Mouse (Mus musculus) limb, embryonic 14.5 days (tissue): ENCODE data around the gene Slc13a2. TPM values are rescaled to one million over a fixed set of nuclear protein-coding genes. Genes with fewer than 3 reads are reported as not detected.

Experiments
- ATAC-seq: fragments of 200-750 bp; cut with Nextera tagmentation; 2 replicates; pipeline ENCODE4 v1.8.0; 2017; ENCODE audit warnings: low read depth, moderate number of reproducible peaks, moderate TSS enrichment; ENCODE audit not compliant: low FRiP score
- DNase-seq: peaks from one replicate; pipeline ENCODE4 v3.0.0-alpha.2; 2015; ENCODE audit warnings: low spot score
- H3K27ac ChIP-seq: fragments of 300-500 bp; sonication (generic); replicated peaks from 2 replicates; pipeline ENCODE4 v1.5.1; 2014; ENCODE audit warnings: low read depth, mild to moderate bottlenecking, low read length, moderate library complexity, mixed read lengths
- H3K27me3 ChIP-seq: fragments of 300-500 bp; sonication (generic); 2 replicates; pipeline ENCODE4 v1.6.1; 2014; ENCODE audit warnings: low read length, mixed read lengths; ENCODE audit not compliant: control insufficient read depth, insufficient read depth
- H3K36me3 ChIP-seq: fragments of 300-500 bp; sonication (generic); 2 replicates; pipeline ENCODE4 v1.6.1; 2014; ENCODE audit warnings: mild to moderate bottlenecking, low read length, moderate library complexity, mixed read lengths; ENCODE audit not compliant: control insufficient read depth, insufficient read depth
- H3K4me1 ChIP-seq: fragments of 300-500 bp; sonication (generic); 2 replicates; pipeline ENCODE4 v1.6.1; 2014; ENCODE audit warnings: antibody characterized with exemption, low read length, mixed read lengths; ENCODE audit not compliant: control insufficient read depth, insufficient read depth
- H3K4me2 ChIP-seq: fragments of 300-500 bp; sonication (generic); replicated peaks from 2 replicates; pipeline ENCODE4 v1.6.1; 2014; ENCODE audit warnings: low read depth, mild to moderate bottlenecking, low read length, moderate library complexity; ENCODE audit not compliant: severe bottlenecking
- H3K4me3 ChIP-seq: fragments of 300-500 bp; sonication (generic); replicated peaks from 2 replicates; pipeline ENCODE4 v1.5.1; 2014; ENCODE audit warnings: low read length
- H3K9ac ChIP-seq: fragments of 300-500 bp; sonication (generic); 2 replicates; pipeline ENCODE4 v1.6.1; 2014; ENCODE audit warnings: mild to moderate bottlenecking, low read depth, low read length, moderate library complexity; ENCODE audit not compliant: severe bottlenecking
- H3K9me3 ChIP-seq: fragments of 300-500 bp; sonication (generic); 2 replicates; pipeline ENCODE4 v1.6.1; 2016; ENCODE audit warnings: low read length; ENCODE audit not compliant: control insufficient read depth
- POLR2A ChIP-seq: fragments of 200-500 bp; IDR thresholded peaks from 2 replicates; pipeline ENCODE4 v1.8.0; 2012; ENCODE audit warnings: inconsistent platforms, mild to moderate bottlenecking, moderate library complexity, borderline replicate concordance; ENCODE audit not compliant: insufficient read depth, insufficient read length; ENCODE audit errors: extremely low read depth
- WGBS: fragments of 180-500 bp; shearing (Covaris S2); extraction: QIAGEN DNeasy Blood & Tissue Kit; methylation state at CpG from one replicate; pipeline ENCODE4 v1.1.7; 2014; 5-methylcytosine and 5-hydroxymethylcytosine counted together
- polyA plus RNA-seq, 2 experiments: library from polyadenylated mRNA; depleted of rRNA in 1 of 2; stranded (reverse) in 1 of 2; unstranded in 1 of 2; fragments of >200 nt; fragmentation: Nextera tagmentation in 1 of 2; extraction: Ambion mirVana in 1 of 2; gene quantifications; 2 replicates each; pipeline versions ENCODE4 v1.2.1 to v1.2.3; 2012 to 2014

The Slc13a2 gene
- polyA plus RNA-seq, 2 experiments, result 0.03 to 0.10 TPM

DNA sequence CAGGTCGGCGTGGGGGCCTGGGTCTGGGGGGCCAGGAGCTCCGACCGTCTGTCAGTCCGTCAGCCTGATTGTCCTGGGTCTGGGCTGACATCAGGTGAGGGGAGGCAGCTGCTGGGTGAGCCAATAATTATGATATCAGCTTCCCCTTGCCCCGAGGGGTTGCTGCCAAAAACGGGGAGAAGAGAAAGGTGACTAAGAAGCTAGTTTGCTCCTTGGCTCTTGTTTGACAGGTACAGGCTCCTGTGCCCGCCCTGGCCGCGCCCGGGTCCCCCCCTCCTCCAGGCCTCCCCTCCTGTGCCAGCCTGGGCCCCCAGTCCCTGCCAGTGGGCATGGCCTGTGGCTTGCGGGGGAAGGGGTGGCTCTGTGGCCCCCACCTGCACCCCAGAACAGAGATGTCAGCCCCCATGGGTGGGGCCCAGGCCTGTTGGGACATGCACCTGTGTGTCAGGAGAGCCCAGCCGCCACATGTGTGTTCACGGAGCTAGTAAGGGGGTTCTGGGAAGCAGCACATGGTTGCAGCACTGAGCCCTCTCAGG is 35.4 kb downstream of the Slc13a2 start, which contains the start of gene Foxn1:
Gene Foxn1 (minus strand): TSS at position 51 of the 536 bp plus-strand sequence.
- Histone ChIP-seq H3K4me2 (no peak within 1 kb of the TSS), H3K9me3 (no peaks in the 10 kb centered on the region), H3K4me3 (no peak within 1 kb of the TSS), H3K27ac (no peak within 1 kb of the TSS), H3K36me3 (no peaks in the 10 kb centered on the region), H3K4me1 (no peaks in the 10 kb centered on the region), H3K27me3 (no peaks in the 10 kb centered on the region), H3K9ac (no peak within 1 kb of the TSS)
- WGBS, result 69% methylated on average over 12 of the region's 14 CpGs
- no peak for ATAC-seq
- no peak for DNase-seq
- TF ChIP-seq POLR2A, result no peak

DNA sequence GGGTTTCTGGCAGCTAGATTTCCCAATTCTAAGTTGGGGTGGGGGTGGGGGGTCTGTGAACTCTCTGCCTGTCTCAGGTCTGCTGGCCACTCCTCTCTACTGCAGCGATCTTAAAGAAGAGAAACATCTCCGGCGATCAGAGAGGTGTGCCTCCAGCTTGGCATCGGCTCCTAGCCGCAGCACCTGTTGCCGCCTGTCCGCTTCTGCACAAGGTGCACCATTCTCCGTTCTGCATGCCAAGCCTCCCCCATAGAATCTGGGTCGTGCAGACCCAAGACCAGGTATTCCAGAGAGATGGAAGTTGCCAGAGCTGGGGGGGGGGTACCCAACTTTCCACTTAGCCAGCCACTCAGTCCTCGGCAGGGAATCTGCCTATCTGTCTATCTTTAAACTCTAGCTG is 36.2 kb downstream of the Slc13a2 start:
- H3K4me2 ChIP-seq, result no peak overlapping the region
- no peaks in the 10 kb centered on the region for H3K4me1 ChIP-seq
- ATAC-seq (no peak), DNase-seq (no peak)
- TF ChIP-seq POLR2A, result no peak
- H3K36me3 ChIP-seq, result no peaks in the 10 kb centered on the region
- no peak overlapping the region for H3K4me3 ChIP-seq
- H3K9ac ChIP-seq, result no peak overlapping the region
- 74% methylated on average over 10 of the region's 10 CpGs for WGBS
- H3K27ac ChIP-seq, result no peak overlapping the region
- H3K27me3 ChIP-seq, result no peaks in the 10 kb centered on the region
- H3K9me3 ChIP-seq, result no peaks in the 10 kb centered on the region

DNA sequence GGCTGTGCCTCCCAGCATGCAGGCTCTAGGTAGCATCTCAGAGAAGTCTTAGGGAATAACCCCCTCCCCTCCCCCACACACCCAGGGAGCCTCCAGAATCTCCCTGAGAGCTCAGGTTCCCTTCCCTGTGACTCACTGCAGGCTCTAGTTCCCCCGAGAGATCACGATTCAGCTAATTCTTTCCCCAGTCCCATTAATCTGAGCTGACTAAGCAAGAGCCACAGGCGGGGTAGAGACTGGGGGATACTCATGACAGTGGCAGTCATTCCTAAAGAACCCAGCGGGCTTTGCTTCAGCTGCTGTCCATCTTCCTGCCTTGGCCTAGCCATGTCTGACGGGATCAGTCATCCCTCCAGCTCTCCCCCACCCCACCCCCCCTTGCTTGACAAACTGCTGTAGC is 39.3 kb downstream of the Slc13a2 start:
- no peak for TF ChIP-seq POLR2A
- Histone ChIP-seq H3K27me3 (no peaks in the 10 kb centered on the region), H3K36me3 (no peaks in the 10 kb centered on the region), H3K27ac (no peak overlapping the region), H3K4me1 (0 out of 2 replicates have a peak, but pooled peaks cover 2% of the 10 kb centered on the region), H3K9me3 (no peaks in the 10 kb centered on the region), H3K4me3 (no peak overlapping the region), H3K9ac (no peak overlapping the region), H3K4me2 (no peak overlapping the region)
- no peak for ATAC-seq
- WGBS, result 32% methylated on average over 5 of the region's 5 CpGs
- DNase-seq, result no peak

DNA sequence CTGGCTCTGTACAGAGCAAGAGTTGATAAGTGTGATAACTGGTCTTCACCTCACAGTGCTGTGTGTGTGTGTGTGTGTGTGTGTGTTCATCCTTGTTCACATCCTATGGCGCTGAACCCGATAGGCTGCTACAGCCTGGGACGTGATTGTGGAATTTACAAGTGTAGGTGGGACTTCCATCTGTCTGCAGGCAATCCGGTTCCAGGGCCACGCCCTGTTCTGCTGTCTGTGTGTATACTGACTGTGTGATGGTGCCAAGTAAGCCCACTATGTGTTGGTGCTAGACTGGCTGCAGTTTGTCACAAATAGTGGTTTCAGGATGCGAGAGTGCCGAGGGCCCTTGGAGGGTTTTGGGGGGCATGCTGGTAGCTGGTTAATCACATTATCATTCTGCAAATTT is 39.7 kb downstream of the Slc13a2 start:
- no peak overlapping the region for H3K9ac ChIP-seq

DNA sequence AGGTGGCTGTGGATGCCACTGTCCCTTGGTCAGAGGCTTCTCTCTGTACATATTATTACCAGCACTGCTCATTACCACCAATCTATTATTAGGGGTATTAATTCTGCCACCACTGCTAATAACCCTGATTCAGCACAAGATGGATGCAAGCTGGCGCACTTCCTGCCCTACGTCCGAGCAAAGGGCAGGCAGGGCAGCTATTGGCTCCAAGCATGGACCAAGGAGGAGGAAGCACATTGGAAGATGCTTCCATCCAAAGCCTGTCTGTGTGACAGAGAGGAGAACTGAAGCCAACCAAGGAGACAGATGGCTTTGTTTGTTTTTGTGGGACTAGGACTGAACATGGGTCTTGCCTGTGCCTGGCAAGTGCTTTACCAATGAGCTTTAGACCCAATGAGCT is 41.0 kb downstream of the Slc13a2 start:
- H3K9ac ChIP-seq, result no peak overlapping the region
- DNase-seq (no peak), ATAC-seq (no peak)
- no peaks in the 10 kb centered on the region for H3K36me3 ChIP-seq
- no peak for TF ChIP-seq POLR2A
- 94% methylated on average over 3 of the region's 3 CpGs for WGBS
- H3K4me1 ChIP-seq, result peaks cover 6% of the 10 kb centered on the region
- H3K4me3 ChIP-seq, result no peak overlapping the region
- no peaks in the 10 kb centered on the region for H3K27me3 ChIP-seq
- no peaks in the 10 kb centered on the region for H3K9me3 ChIP-seq
- H3K4me2 ChIP-seq, result no peak overlapping the region
- no peak overlapping the region for H3K27ac ChIP-seq

More for the DNA sequence above, 39.7 kb downstream of the Slc13a2 start:
- Histone ChIP-seq H3K36me3 (no peaks in the 10 kb centered on the region), H3K4me1 (peaks cover 5% of the 10 kb centered on the region), H3K27ac (no peak overlapping the region), H3K9me3 (no peaks in the 10 kb centered on the region), H3K4me3 (no peak overlapping the region), H3K4me2 (no peak overlapping the region), H3K27me3 (no peaks in the 10 kb centered on the region)
- 72% methylated on average over 7 of the region's 7 CpGs for WGBS
- no peak for DNase-seq
- no peak for ATAC-seq
- TF ChIP-seq POLR2A, result no peak

DNA sequence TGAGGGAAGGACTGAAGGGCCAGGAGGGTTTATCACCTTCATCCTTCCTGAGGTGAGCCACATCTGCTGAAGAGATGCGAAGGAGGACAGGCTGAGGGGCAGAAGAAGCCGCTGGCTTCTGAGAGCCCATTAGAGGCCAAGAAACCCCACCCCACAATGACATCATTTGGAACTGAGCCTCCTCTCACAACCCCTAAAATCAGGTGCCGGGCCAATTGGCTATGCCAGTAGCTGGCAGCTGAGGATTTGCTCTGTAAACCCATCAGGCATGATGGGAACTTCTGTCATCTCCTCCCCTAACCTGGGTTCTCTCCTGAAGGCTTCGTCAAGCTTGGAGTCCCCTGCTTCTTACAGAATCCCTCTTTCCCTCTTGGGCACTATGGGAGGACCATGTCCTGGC is 41.7 kb downstream of the Slc13a2 start:
- ATAC-seq (no peak), DNase-seq (no peak)
- WGBS, result 69% methylated on average over 4 of the region's 4 CpGs
- Histone ChIP-seq H3K27ac (no peak overlapping the region), H3K4me1 (peaks cover 6% of the 10 kb centered on the region), H3K9ac (no peak overlapping the region), H3K4me2 (no peak overlapping the region), H3K36me3 (no peaks in the 10 kb centered on the region), H3K9me3 (no peaks in the 10 kb centered on the region), H3K4me3 (no peak overlapping the region), H3K27me3 (no peaks in the 10 kb centered on the region)
- no peak for TF ChIP-seq POLR2A
